Mouse (Mus musculus): ENCODE data around the gene Nprl2.

Gene Nprl2

DNA sequence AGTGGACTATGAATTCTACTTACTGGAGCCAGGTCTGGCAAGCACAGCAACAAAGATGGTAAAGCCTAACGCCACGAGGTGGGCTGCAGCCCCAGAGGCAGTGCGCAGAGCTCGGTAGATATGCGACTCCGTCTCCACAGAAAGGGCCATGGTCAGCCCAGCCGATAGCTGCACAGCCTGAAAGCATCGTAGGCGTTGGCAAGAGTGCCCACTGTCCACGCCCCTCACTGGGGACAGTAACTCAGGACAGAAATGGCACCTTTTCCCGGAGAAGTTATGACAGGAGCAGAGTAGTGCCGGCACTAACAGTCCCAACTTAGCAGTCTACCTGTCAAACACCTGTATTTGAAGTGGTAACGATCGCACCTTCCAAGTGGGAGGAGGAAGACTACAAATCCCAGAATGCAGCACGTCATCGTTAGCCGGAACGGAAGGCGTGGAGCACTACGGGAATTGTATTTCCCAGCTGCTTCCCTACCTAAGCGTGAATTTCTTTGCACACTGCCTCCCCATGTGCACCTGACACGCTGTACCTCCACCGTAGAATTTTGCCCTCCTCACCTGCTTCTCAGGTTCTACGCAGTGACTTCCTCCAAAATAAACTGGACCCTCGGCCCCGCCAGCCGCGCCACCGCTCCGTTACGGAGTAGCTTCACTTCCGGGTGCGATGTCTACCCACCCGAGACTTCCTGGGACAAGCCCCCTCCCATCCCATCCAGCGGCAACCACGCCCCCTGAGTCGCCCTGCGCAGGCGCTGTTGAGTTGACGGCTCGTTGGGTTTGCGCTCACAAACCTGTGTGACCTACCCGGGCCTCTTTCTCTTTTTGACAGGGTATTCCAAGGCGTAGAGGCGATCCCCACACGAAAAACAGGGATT is at the start of gene Nprl2, which contains the start of gene Cyb561d2:
Nprl2 (plus strand) TSS at position 753 of the 878 bp plus-strand sequence.
Cyb561d2 (minus strand) TSS at position 720 of the 878 bp plus-strand sequence.
- DNase-seq (ENCODE audit: low read depth, low spot score): peak; percentile 97

DNA sequence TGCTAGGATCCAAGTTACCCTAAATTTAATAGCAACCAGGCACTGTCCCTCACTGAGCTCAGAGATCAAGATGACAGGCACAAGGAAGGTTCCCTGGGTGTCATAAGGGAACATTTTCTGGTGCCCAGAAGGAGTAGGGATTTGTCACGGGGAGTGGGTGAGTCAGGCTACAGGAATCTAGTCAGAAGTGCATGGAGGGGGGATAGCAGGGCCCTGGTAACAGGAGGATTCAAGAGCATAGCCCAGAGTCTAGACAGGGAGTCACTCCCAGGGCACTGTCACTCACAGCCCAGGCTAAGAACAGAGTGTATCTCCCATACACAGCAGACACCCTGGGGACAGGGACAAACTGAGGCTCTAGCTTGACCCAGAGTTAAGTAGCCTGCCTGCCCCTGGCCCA is 48.5 kb upstream of the Nprl2 start:
- DNase-seq (ENCODE audit: low read depth, low spot score): no peak

DNA sequence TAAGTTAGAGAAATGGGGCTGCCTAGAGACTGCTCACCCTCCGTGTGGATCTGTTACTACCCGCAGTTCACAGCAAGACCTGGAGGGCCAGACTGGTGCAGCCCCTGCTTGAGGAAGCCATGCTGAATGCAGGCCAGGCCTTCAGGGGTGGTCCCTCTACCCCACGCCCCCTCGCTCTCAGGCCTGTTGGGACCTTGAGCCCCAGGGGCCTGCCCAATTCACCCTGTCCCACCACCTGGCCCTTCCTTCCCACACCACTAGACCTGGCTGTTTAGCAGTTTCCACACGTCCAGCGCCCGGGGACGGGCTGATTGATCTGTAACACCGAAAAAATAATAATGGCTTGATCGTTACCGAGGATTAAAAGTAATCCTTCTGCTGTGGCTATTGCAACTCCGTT is 47.8 kb upstream of the Nprl2 start:
- DNase-seq (ENCODE audit: low read depth, low spot score): no peak

DNA sequence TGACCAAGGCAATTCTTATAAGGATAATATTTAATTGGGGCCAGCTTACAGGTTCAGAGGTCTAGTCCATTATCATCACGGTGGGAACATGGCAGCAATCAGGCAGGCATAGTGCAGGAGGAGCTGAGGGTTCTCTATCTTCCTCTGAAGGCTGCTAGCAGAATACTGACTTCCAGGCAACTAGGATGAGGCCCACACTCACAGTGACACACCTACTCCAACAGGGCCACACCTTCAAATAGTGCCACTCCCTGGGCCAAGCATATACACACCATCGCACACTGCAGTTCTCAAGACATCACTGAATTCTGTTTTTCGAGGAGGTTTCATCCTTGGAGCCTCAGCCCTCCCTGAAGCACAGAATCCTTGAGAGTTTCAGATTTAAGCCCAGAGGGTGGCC is 45.7 kb upstream of the Nprl2 start:
- no peak for DNase-seq (ENCODE audit: low read depth, low spot score)

DNA sequence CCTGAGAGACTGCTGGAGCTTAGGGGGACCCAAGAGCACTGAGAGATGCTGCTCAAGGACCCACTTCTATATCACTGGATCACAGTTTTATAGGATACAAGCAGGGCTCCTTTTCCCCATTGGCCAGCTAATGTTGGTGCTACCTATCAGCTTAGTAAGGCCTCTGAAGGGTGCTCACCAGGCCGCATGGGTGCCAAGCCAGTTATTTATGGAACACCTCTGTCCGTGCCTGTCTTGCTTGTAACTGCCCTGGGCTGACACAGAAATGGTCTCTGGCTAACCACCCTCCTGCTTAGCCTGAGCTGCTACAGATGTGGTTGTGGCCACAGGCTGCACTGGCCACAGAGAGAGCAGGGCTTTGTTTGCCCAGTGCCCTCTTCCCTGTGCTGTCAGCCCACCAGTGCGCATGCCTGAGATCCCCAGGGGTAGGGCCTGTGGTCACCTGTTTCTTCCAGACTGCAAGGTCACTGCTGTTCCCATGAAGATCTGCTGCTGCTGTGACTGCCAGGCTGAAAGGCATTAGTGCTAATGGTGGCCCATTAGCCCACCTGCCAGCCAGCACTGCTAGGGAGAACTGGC is 41.2 kb upstream of the Nprl2 start:
- no peak for DNase-seq (ENCODE audit: low read depth, low spot score)

DNA sequence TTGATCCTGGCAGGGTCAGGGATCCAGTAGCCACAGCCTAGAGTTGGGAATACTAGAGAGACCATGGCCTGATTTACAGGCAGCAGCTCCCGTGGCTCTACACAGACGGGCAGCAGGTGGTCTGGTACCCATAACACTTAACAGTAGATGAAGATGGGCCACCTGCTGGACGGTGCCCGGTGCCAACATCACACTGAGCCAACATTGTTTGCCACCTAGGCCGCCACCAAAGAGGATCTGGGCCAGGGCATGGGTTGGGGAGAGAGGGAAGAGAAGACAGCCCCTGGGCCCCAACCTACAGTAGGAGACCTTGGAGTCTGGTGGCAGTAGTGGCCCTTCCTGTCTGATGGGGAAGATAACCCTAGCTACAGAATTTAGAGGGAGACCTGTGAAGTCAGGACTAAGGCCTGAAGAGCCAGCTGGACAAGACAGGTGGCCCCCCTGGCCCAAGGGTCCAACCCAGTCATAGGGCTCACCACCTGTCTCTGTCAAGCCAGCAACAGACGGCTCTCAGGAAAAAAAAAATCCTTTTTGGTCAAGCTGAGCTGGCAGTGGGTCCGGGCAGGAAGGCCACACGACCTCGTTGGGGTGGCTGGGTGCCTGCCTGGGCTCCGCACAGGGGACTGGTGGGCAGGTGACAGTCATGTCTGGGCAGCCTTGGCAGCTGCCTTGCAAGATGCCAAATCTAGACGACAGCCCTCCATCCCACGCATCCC is 39.7 kb upstream of the Nprl2 start:
- no peak for DNase-seq (ENCODE audit: low read depth, low spot score)

DNA sequence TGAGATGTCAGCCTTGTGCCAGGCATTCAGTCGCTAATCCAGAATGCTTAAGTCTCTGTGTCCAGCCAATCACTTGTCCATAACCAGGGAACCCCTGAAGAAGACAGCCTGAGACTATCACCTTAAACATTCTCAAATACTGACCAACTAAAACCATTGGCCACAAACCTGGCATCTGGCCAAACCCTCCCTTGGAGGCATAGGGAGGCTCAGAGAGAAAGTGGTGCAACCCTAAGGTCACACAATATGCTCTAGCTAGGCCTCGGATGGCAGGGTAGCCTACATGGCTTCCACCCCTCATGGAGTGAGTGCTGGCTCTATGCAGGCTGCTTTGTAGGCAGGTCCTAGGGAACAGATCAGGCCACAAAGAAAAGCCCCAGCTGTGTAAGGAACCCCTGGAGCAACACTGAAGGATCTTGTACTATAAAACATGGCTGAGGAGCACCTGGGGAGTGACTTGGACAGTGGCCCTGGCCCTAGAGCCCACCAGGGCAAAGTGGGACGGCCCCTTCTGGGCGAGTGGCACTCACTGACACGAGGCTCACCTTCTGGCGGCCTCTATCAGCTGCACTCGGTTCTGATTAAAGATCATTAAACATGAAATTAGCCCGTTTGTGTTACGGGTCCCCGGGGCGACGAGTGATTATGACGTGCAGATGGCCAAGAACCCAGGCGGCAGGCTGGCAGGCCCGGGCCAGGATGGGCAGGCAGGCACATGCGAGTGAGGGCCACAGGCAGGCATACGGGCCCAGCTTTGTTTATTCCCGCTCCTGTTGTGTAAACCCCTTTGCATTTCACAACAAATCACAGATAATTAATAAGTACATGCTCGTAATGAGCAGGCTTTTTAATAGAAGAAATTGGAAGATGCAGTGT is 37.1 kb upstream of the Nprl2 start:
- no peak for DNase-seq (ENCODE audit: low read depth, low spot score)

DNA sequence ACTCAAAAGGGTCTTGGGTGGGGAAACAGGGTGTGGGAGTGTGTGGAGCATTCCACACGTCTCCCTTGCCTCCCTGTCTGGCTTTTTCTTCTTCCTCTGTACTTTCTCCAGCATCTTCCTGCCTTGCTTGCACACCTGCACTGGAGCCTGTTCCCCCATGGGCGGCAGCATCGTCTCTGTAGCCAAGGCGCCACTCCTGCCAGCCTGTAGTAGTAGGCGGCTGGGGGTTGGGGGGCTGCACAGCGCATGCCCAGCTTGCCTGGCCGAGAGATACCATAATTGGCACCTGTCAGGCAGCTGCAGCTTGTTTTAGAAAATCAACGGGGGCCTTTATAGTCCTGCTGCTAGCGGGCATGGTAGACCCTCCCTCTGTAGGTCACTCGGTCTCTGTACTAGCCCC is 33.8 kb upstream of the Nprl2 start:
- DNase-seq (ENCODE audit: low read depth, low spot score): no peak

DNA sequence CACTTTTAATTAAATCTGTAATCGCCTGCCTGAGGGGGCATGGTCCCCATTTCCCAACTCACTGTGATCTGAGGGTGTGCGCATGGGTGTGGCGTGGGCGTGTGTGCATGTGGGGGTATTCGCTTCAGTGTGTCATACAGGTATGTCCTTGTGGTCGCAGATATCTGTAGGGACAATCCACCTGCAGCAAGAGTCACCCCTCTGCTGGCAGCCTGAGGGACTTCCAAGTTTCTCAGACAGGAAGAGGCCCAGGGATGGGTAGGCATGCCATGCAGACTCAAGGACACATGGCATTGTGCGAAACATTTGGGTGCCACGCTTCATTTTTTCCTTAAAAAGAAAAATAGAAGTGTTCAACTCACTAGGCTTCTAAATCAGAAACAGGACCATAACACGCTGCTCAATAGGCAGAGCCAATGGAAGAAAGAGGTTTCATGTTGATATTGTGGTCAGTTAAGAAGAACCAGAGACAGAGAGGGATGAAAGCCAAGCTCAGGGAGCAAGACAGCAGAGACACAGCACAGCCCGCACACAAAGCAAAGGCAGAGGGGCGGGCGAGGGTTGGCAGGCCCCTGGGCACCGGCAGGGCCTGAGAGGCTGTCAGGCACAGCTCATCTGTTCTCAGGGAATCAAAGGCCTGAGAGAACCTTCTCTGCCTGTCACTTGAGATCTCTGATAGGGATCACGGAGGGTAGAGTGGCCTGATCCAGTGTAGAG is 31.5 kb upstream of the Nprl2 start:
- DNase-seq (ENCODE audit: low read depth, low spot score): no peak

DNA sequence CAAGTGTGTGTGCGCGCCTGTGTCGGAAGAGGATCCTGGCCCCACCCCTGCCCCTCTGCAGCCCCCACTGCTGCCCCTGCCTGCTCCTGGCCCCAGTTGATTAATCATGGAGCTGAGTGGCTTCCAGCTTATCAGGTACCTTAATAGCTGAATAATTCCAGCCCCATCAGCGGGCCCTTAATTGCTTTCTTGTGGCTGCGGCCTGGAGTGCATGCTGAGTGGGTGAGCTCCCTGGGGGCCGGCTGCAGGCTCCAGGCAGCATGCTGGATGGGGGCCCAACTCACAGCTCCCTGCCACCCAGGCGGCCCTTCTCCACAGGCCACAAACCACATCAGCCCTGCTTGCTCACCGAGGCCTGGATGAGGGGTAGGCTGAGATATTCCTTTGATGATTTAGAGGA is 30.6 kb upstream of the Nprl2 start:
- no peak for DNase-seq (ENCODE audit: low read depth, low spot score)

DNA sequence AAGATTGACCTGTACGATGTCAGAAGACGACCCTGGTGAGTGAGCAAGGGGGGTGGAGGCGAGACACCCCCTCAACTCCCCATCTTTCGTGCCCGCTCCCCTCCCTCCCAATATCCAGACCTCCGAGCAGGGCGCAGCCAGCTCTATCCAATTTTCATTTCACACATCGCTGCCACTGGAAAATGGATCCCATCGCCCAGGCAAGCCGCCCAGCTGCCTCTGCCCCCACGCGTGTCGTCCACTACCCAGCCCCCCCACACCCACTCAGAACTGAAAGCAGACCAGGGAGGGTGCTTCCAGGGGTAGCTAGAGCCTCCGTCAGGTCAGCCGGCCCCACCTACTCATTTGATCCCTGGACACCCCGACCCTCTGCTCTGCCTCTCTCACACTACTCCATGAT is 29.7 kb upstream of the Nprl2 start:
- no peak for DNase-seq (ENCODE audit: low read depth, low spot score)

DNA sequence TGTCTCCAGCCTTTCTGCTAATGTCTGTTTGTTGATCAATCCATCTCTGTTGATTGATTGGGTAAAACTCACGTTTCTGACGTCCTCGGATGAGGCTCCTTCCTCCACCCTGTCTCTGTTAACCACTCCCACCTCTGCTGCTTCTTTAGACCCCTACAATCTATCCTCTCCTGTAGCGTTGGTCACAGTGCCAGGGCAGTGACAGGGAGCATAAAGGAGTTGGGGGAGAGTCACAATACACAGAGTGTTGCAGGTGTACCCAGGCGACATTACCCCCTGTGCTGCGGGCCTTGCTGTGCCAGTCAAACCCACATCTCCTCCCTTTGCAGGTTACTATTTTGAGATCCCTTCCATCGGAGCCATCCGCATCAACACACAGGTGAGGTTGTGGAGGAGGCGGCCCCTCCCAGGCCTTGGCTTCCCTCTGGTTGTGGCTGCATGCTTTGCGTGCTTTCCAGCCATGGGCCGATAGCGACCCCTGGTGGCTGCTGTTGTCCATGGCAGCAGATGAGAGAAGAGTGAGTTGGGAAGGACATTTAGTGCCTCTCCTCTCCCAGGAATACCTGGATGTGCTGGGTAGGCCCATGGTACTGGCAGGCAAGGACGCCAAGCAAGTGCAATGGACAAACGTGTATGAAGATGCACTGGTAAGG is 27.6 kb upstream of the Nprl2 start:
- DNase-seq (ENCODE audit: low read depth, low spot score): peak; percentile 76

DNA sequence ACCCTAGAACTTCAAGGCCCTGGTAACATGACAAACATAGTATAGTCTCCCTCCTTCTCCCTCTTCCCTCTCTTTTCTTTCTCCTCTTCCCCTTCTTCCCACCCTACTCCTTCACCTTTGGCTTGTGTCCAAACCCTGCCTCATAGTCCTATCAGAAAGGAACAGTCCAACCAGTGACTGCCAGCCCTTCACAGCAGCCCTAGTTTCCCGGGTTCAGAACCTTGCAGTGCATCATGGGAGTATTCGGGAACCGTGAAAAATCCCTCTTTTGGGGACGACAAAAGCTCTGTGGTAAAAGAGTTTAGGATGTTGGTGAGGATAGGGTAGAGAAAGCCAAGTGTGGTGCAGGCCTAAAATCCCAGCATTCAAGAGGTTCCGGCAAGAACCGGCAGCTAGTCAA is 21.7 kb upstream of the Nprl2 start:
- DNase-seq (ENCODE audit: low read depth, low spot score): no peak

DNA sequence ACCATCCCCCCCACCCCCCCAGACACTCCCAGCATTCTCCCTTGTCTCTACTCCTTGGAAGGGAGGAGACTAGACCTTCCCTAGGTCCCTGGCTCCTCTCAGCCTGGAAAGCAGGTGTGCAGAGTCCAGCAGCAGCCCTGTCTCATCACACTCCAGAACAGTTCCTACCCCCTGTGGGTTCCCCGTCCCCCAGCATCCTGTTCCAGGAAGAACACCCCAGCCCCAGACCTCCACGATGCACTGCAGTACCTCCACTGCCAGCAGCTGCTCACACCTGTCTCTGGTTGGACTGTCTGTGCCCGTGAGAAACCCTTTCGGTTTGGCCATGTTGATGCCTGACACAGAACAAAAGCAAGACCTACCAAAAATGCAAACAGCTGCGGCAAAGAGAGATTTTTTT is 20.8 kb upstream of the Nprl2 start:
- DNase-seq (ENCODE audit: low read depth, low spot score): peak; percentile 90

DNA sequence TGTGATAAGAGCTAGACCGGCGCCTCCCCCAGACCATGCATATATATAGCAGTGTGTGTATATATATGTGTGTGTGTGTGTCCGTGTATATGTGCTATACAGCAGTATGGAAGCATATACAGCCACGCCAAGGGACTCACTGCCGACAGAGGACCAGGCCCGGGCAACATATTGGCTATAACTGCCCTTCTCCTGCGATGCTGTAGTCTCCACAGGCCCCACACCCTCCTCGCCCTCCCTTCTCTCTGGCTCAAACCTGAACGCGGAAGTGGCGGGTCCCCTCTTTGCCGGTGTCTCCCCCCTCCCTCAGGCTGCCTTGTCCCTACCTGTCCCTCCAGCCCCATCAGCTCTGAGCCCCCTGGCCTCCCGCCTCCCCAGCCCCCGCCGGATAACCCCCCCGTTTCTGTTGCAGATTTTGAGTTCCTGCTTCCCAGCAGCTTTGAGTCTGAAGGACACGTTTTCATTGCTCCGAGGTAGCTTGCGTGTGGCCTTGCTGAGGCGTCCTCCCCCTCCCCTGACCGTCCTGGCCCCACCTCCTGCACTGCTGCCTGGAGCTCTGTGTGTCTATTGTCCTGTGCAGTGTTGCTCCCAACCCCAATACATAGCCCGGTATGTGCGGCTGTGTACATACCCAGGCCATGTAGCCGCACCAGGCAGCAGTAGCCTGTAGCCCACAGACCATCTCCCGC is 20.2 kb upstream of the Nprl2 start:
- DNase-seq (ENCODE audit: low read depth, low spot score): peak; percentile 68

DNA sequence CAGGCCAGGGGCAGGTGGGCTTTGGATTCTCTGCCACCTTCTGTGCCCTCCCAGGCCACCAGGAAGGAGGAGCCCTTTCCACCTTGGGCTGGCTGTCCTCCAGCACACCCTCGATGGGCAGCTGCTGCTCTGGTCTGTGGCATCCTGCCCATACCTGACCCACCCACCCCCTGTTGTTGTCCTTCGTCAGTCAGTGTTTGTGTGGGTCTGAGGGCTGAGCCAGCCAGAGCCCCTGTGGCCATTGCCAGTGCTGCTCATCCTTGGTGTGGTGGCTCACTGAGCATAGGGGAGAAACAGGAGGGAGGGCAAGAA is 19.7 kb upstream of the Nprl2 start:
- no peak for DNase-seq (ENCODE audit: low read depth, low spot score)

DNA sequence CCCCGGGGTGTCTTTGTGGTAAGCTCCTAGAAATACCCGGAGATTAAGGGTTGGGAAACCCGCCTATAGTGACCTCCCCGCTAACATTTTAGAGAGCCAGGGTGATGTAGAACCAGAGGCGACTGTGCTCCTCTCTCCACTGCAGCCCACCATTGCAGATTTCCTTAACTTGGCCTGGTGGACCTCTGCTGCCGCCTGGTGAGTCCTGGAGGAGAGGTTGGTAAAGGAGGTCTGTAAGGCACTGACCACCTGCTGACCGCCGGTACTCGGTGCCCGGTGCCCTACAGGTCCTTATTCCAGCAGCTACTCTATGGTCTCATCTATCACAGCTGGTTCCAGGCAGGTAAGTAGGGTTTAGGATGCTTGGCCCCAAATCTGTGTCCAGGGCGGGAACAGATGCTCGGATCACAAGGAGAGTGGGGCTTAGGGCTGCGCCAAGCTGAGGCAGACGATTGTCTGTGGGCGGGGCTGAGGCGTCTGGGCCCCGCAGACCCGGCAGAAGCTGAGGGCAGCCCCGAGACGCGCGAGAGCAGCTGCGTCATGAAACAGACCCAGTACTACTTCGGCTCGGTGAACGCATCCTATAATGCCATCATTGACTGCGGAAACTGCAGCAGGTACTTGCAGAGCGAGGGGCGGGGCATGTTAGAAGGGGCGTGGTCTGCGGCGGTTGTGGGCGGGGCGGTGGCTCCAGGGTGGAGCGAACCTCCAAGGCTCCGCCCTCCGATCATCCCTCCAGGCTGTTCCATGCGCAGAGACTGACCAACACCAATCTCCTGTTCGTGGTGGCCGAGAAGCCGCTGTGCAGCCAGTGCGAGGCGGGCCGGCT is 15.6 kb upstream of the Nprl2 start:
- peak; percentile 87 for DNase-seq (ENCODE audit: low read depth, low spot score)

DNA sequence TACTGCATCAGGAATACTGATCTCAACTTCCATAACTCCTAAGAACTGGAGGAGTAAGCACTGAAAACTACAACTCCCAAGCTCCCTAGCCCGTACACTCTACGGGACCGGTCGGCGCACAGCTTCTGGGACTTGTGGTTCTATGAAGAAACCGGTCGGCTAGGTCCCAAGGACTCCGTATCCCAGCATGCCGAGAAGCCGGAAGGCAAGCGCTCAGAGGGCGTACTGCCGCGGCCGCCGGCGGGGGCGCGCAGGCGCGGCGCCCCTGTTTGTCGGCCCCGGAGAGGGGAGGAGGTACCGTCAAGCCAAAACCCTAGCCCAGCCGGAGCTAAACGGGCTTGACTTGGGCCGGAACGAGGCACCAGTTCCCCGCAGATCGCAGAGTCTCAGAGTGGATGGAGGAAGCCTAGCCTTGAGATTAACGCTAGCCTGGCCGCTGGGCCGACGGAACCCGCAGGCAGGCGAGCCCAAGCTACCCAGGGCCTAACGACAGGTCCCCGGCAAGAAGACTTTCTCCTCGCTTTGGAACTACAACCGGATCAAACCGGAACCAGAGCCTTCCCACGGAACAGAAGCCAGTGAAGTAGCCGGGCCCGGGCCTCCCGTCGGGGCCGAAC is 8.1 kb upstream of the Nprl2 start, which contains the start of gene Tmem115:
Tmem115 (plus strand) TSS at position 155 of the 617 bp plus-strand sequence.
- peak; percentile 100 for DNase-seq (ENCODE audit: low read depth, low spot score)
